Mouse (Mus musculus) midbrain, embryonic 13.5 days (tissue): ENCODE data around the gene Slc38a5. TPM values are rescaled to one million over a fixed set of nuclear protein-coding genes. Genes with fewer than 3 reads are reported as not detected.
"Not testable (repeated sequence)": the region's sequence is repeated elsewhere in the genome, so short reads cannot be mapped to it uniquely, and the experiment has no call there.

Experiments used
- ATAC-seq: fragments of 200-750 bp; cut with Nextera tagmentation; 2 replicates; pipeline ENCODE4 v1.8.0; 2017; ENCODE audit warnings: mild to moderate bottlenecking, moderate TSS enrichment, moderate library complexity
- H3K27ac ChIP-seq: fragments of 300-500 bp; sonication (generic); 2 replicates; pipeline ENCODE4 v1.5.1; 2015; ENCODE audit warnings: inconsistent platforms, mild to moderate bottlenecking, moderate library complexity
- H3K27me3 ChIP-seq: fragments of 300-500 bp; sonication (generic); 2 replicates; pipeline ENCODE4 v1.6.1; 2015; ENCODE audit warnings: mild to moderate bottlenecking, inconsistent platforms
- H3K36me3 ChIP-seq: fragments of 300-500 bp; sonication (generic); 2 replicates; pipeline ENCODE4 v1.6.1; 2015; ENCODE audit warnings: mild to moderate bottlenecking, inconsistent platforms
- H3K4me1 ChIP-seq: fragments of 300-500 bp; sonication (generic); replicated peaks from 2 replicates; pipeline ENCODE4 v1.6.1; 2015; ENCODE audit warnings: inconsistent platforms
- H3K4me2 ChIP-seq: fragments of 300-500 bp; sonication (generic); replicated peaks from 2 replicates; pipeline ENCODE4 v1.6.1; 2015; ENCODE audit warnings: moderate library complexity, mild to moderate bottlenecking, inconsistent platforms
- H3K4me3 ChIP-seq: fragments of 300-500 bp; sonication (generic); replicated peaks from 2 replicates; pipeline ENCODE4 v1.5.1; 2015; ENCODE audit warnings: mild to moderate bottlenecking, inconsistent platforms
- H3K9ac ChIP-seq: fragments of 300-500 bp; sonication (generic); replicated peaks from 2 replicates; pipeline ENCODE4 v1.6.1; 2015; ENCODE audit warnings: mild to moderate bottlenecking, inconsistent platforms
- H3K9me3 ChIP-seq: fragments of 300-500 bp; sonication (generic); 2 replicates; pipeline ENCODE4 v1.6.1; 2016; ENCODE audit warnings: mild to moderate bottlenecking, inconsistent platforms
- WGBS: fragments of 180-500 bp; shearing (Covaris S2); methylation state at CpG from one replicate; pipeline ENCODE4 v1.1.7; 2015; 5-methylcytosine and 5-hydroxymethylcytosine counted together
- polyA plus RNA-seq: library from polyadenylated mRNA; unstranded; fragments of >200 nt; fragmentation: Nextera tagmentation; extraction: Ambion mirVana; gene quantifications from 2 replicates; pipeline ENCODE4 v1.2.1, GENCODE M21; 2015

Gene Slc38a5
- polyA plus RNA-seq, 1 experiment from 2014 or later = 25.5 TPM

- peak; percentile 92 for ATAC-seq
- H3K27ac ChIP-seq = peak within 1 kb of the TSS; percentile 75; the same call in 1 of the 2 replicates
- WGBS = 19% methylated on average over 45 of the region's 45 CpGs
- H3K4me2 ChIP-seq = peak within 1 kb of the TSS; percentile 57
- peak within 1 kb of the TSS; percentile 72 for H3K9ac ChIP-seq
- H3K36me3 ChIP-seq = no peaks in the 10 kb centered on the region
- H3K9me3 ChIP-seq = no peaks in the 10 kb centered on the region
- H3K4me1 ChIP-seq = peaks cover 10% of the 10 kb centered on the region
- H3K27me3 ChIP-seq = no peaks in the 10 kb centered on the region
- H3K4me3 ChIP-seq = peak within 1 kb of the TSS; percentile 50
Observed at GRCm38 (mm10) chrX:8252334-8253285, 18.3 kb upstream of the Slc38a5 start, which contains the start of gene Ftsj1. Gene Ftsj1 (minus strand): TSS chrX:8252406.

GRCm38 (mm10) chrX:8253711-8254110 is 17.2 kb upstream of the Slc38a5 start:
- WGBS = 87% methylated on average over 2 of the region's 2 CpGs

GRCm38 (mm10) chrX:8255807-8256206 is 15.1 kb upstream of the Slc38a5 start:
- H3K27me3 ChIP-seq = no peaks in the 10 kb centered on the region
- no peaks in the 10 kb centered on the region for H3K36me3 ChIP-seq
- H3K9me3 ChIP-seq = no peaks in the 10 kb centered on the region
- no peak overlapping the region for H3K4me3 ChIP-seq
- no peak overlapping the region for H3K4me2 ChIP-seq
- no peak overlapping the region for H3K27ac ChIP-seq
- no peak overlapping the region for H3K9ac ChIP-seq
- ATAC-seq = no peak
- 45% methylated on average over 3 of the region's 6 CpGs for WGBS
- H3K4me1 ChIP-seq = peaks cover 9% of the 10 kb centered on the region

More at GRCm38 (mm10) chrX:8253711-8254110, 17.2 kb upstream of the Slc38a5 start:
- no peak overlapping the region for H3K9ac ChIP-seq
- H3K4me1 ChIP-seq = peaks cover 10% of the 10 kb centered on the region
- no peaks in the 10 kb centered on the region for H3K9me3 ChIP-seq
- H3K4me3 ChIP-seq = no peak overlapping the region
- no peaks in the 10 kb centered on the region for H3K27me3 ChIP-seq
- no peaks in the 10 kb centered on the region for H3K36me3 ChIP-seq
- no peak overlapping the region for H3K4me2 ChIP-seq
- no peak overlapping the region for H3K27ac ChIP-seq
- ATAC-seq = no peak

- Histone ChIP-seq H3K4me1 (no peaks in the 10 kb centered on the region), H3K36me3 (no peaks in the 10 kb centered on the region), H3K4me2 (no peak overlapping the region), H3K27me3 (no peaks in the 10 kb centered on the region), H3K27ac (no peak overlapping the region), H3K9ac (no peak overlapping the region), H3K9me3 (no peaks in the 10 kb centered on the region), H3K4me3 (no peak overlapping the region)
- 88% methylated on average over 12 of the region's 12 CpGs for WGBS
- no peak for ATAC-seq
Observed at GRCm38 (mm10) chrX:8259478-8259877, 11.5 kb upstream of the Slc38a5 start.

GRCm38 (mm10) chrX:8263156-8263804 is 7.7 kb upstream of the Slc38a5 start:
- ATAC-seq = no peak
- Histone ChIP-seq H3K4me1 (no peaks in the 10 kb centered on the region), H3K9me3 (no peaks in the 10 kb centered on the region), H3K4me2 (no peak overlapping the region), H3K27me3 (no peaks in the 10 kb centered on the region), H3K4me3 (no peak overlapping the region), H3K36me3 (no peaks in the 10 kb centered on the region), H3K27ac (no peak overlapping the region), H3K9ac (no peak overlapping the region)
- 85% methylated on average over 5 of the region's 5 CpGs for WGBS

- H3K9me3 ChIP-seq = no peaks in the 10 kb centered on the region
- H3K9ac ChIP-seq = no peak overlapping the region
- no peak overlapping the region for H3K27ac ChIP-seq
- no peaks in the 10 kb centered on the region for H3K4me1 ChIP-seq
- H3K4me3 ChIP-seq = no peak overlapping the region
- H3K4me2 ChIP-seq = no peak overlapping the region
- 90% methylated on average over 3 of the region's 3 CpGs for WGBS
- H3K36me3 ChIP-seq = no peaks in the 10 kb centered on the region
- no peaks in the 10 kb centered on the region for H3K27me3 ChIP-seq
- no peak for ATAC-seq
Observed at GRCm38 (mm10) chrX:8264222-8264621, 6.7 kb upstream of the Slc38a5 start.

GRCm38 (mm10) chrX:8272000-8272399 is 1.1 kb downstream of the Slc38a5 start:
- H3K4me3 ChIP-seq = no peak overlapping the region
- peak overlapping the region; percentile 25 for H3K4me2 ChIP-seq
- ATAC-seq = no peak
- no peaks in the 10 kb centered on the region for H3K9me3 ChIP-seq
- no peak overlapping the region for H3K27ac ChIP-seq
- no peak overlapping the region for H3K9ac ChIP-seq
- WGBS = 32% methylated on average over 10 of the region's 10 CpGs
- no peaks in the 10 kb centered on the region for H3K4me1 ChIP-seq
- no peaks in the 10 kb centered on the region for H3K36me3 ChIP-seq
- peaks cover 8% of the 10 kb centered on the region; the same call in 1 of the 2 replicates for H3K27me3 ChIP-seq

GRCm38 (mm10) chrX:8274056-8274455 is 3.1 kb downstream of the Slc38a5 start:
- Histone ChIP-seq H3K4me3 (no peak overlapping the region), H3K36me3 (no peaks in the 10 kb centered on the region), H3K4me2 (no peak overlapping the region), H3K27me3 (peaks cover 8% of the 10 kb centered on the region; the same call in 1 of the 2 replicates), H3K4me1 (no peaks in the 10 kb centered on the region), H3K9me3 (no peaks in the 10 kb centered on the region), H3K9ac (no peak overlapping the region), H3K27ac (no peak overlapping the region)
- no peak for ATAC-seq
- 94% methylated on average over 5 of the region's 5 CpGs for WGBS

- Histone ChIP-seq H3K4me1 (no peaks in the 10 kb centered on the region), H3K27ac (no peak overlapping the region), H3K36me3 (no peaks in the 10 kb centered on the region), H3K4me3 (no peak overlapping the region), H3K9me3 (no peaks in the 10 kb centered on the region), H3K27me3 (no peaks in the 10 kb centered on the region), H3K4me2 (no peak overlapping the region), H3K9ac (no peak overlapping the region)
- 72% methylated on average over 5 of the region's 5 CpGs for WGBS
- no peak for ATAC-seq
Observed at GRCm38 (mm10) chrX:8288621-8289020, 17.7 kb downstream of the Slc38a5 start.

GRCm38 (mm10) chrX:8309302-8309701 is 38.4 kb downstream of the Slc38a5 start:
- Histone ChIP-seq H3K9ac (no peak overlapping the region), H3K36me3 (no peaks in the 10 kb centered on the region), H3K27ac (no peak overlapping the region), H3K4me3 (no peak overlapping the region), H3K4me2 (no peak overlapping the region), H3K9me3 (no peaks in the 10 kb centered on the region), H3K27me3 (no peaks in the 10 kb centered on the region), H3K4me1 (no peaks in the 10 kb centered on the region)
- whole genome bisulfite sequencing = 92% methylated on average over 1 of the region's 1 CpGs
- no peak for ATAC-seq

- not testable (repeated sequence) for H3K36me3 ChIP-seq, H3K9me3 ChIP-seq, H3K4me1 ChIP-seq, H3K27ac ChIP-seq, H3K27me3 ChIP-seq, ATAC-seq, H3K4me3 ChIP-seq, H3K9ac ChIP-seq, H3K4me2 ChIP-seq
- WGBS = 17% methylated on average over 7 of the region's 7 CpGs
Observed at GRCm38 (mm10) chrX:8314905-8315304, 44.0 kb downstream of the Slc38a5 start.

GRCm38 (mm10) chrX:8327124-8327523 is 56.2 kb downstream of the Slc38a5 start, which contains the start of gene Ssxb10:
Gene Ssxb10 (plus strand): TSS chrX:8327424.
- H3K4me1 ChIP-seq = no peaks in the 10 kb centered on the region
- H3K27me3 ChIP-seq = no peaks in the 10 kb centered on the region
- H3K27ac ChIP-seq = no peak within 1 kb of the TSS
- no peak within 1 kb of the TSS for H3K9ac ChIP-seq
- 0 out of 2 replicates have a peak, but pooled peaks cover 10% of the 10 kb centered on the region for H3K9me3 ChIP-seq
- no peak within 1 kb of the TSS for H3K4me3 ChIP-seq
- no peak for ATAC-seq
- no peak within 1 kb of the TSS for H3K4me2 ChIP-seq
- H3K36me3 ChIP-seq = no peaks in the 10 kb centered on the region
- 57% methylated on average over 2 of the region's 2 CpGs for WGBS
